Mouse (Mus musculus) adrenal gland, postnatal 4 days (tissue): ENCODE measurements at regions not wholly inside any gene's neighbourhood (a gene's known extent, or its start where the extent isn't known, plus 50 kb on each side); places are given as distances from the start of the nearest gene placed in this dataset.

Experiments used
- DNase-seq, 2 experiments: peaks; one replicate each; pipeline ENCODE4 v3.0.0; 2021 to 2022; ENCODE audit warnings: low spot score in 2 of 2, mixed read lengths in 2 of 2

DNA sequence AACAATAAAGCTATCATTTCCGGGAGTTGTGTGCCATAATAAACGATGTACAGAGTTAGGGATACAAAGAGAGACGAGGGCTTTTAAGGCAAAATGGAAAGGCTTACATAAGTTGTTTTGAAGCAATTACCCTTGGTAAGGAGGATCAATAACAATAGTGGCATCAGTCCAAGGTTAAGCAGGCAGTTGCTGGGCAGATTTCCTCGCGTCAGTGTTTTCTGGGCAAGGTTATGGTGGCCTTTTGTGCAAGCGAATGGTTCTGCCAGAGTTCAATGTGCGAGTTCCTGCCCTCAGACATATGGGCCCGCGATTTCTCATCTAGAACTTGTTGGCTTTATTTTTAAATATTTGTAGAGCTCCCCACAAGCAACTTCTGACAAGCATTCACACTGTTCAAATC, 597.7 kb downstream of the Gm19410 start:
- no peak for DNase-seq

- no peak for DNase-seq
Observed at GRCm38 (mm10) chr8:36364567-36365231, 599.1 kb downstream of the Gm19410 start.

DNA sequence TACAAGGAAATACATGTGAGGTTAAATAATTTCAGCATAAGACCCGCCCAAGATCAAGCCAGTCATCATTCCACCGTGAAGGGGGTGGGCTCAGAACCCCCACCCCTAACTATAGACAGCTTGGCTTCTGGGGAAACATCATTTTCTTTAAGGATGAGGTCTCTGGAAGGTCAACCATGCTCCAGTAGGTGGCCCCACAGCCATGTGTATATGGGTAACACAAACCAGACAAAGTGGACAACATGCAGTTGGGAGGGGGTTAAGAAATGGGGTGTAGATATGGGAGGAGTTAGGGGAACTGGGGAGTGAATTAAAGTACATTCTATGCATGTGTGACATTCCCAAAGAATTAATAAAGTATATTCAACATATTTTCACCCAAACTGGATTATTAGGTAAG, 600.4 kb downstream of the Gm19410 start:
- no peak for DNase-seq

DNA sequence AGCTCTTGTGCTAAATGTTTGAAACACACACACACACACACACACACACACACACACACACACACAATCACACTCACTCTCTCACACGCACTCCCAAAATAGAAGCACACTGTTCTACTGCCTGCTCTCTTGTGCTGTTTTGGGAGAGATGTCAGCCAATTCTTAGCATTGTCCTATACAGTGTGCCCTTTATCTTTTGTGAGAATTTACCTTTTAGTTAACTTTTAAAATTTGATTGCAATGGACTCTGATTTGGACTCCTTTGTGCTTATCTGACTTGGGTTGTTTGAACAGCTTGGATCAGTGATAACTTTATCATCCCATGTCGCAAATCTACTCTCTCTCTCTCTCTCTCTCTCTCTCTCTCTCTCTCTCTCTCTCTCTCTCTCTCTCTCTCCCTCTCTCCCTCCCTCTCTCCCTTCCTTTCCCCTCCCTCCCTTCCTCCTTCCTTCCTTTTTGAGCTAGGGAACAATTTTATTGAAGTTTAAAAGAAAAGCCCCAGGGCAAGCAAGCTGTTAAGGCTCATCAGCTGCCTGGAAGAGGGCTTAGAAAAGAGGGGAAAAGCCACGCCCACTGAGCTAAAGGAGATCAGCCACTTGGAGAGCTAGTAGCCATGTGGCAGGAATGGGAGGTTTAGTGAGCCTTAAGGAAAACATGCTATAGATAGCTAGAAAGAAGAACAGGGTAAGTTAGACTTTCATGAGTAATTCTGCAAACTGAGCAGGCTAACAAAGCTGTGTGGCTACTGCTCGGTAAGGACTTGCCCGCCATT, 611.2 kb downstream of the Gm19410 start:
- no peak for DNase-seq

DNA sequence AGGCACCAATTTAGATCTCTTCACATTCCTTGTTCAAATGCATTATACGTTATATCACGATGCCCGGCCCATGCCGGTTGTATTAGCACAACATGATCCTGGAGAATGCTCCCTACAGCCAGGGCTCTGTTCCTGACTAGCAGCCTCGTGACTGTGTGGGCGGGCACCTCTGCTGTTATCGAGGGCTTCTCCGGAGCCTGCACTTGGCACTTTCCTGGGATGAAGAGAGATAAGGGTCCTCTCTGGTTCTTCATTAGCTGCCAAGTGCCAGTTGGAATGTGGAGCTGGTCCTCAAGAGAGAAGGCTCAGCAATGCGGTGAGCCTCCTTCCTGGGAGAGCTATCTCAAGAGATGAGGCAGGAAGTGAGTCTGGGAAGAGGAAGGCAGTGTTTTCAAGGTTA, 598.9 kb upstream of the AI429214 start:
- DNase-seq = no peak

GRCm38 (mm10) chr8:36396493-36396892, 596.9 kb upstream of the AI429214 start:
- DNase-seq = no peak

GRCm38 (mm10) chr8:36406706-36407105, 586.7 kb upstream of the AI429214 start:
- no peak for DNase-seq
